ENCODE assay signal across 8 mouse cellular contexts in genomic region chr3:53656878-53657561, GRCm38 (mm10). TPM values are rescaled to one million over a fixed set of nuclear protein-coding genes. Genes with fewer than 3 reads are reported as not detected.
DNase-seq lines count a peak whose midpoint lies in the region; ATAC-seq and TF ChIP-seq lines count a peak whose summit lies in the region.

Gene Frem2, minus strand, starts transcription at chr3:53657355.

- H3K27me3 ChIP-seq in intestine, embryonic 14.5 days (replicated peaks; ENCODE audit: control insufficient read depth, insufficient read depth, low read length): peaks cover 15% of the 10 kb centered on the region
- peaks cover 7% of the 10 kb centered on the region; the same call in 1 of the 2 replicates for H3K27me3 ChIP-seq in midbrain, embryonic 11.5 days (ENCODE audit: control insufficient read depth, insufficient read depth, low read length)
- H3K27me3 ChIP-seq in stomach, embryonic 16.5 days (ENCODE audit: control insufficient read depth, insufficient read depth, low read length): no peaks in the 10 kb centered on the region

- peak within 1 kb of the TSS; percentile 43 for H3K4me3 ChIP-seq in cortical plate, adult 2 months (ENCODE audit: insufficient read depth, low read length)
- H3K4me3 ChIP-seq in intestine, embryonic 14.5 days (ENCODE audit: low read depth, low read length): peak within 1 kb of the TSS; percentile 59
- peak within 1 kb of the TSS; percentile 62 for H3K4me3 ChIP-seq in midbrain, embryonic 11.5 days (ENCODE audit: low read depth, low read length)
- peak within 1 kb of the TSS; percentile 59 for H3K4me3 ChIP-seq in stomach, embryonic 16.5 days (replicated peaks; ENCODE audit: low read length)

- H3K4me2 ChIP-seq in intestine, embryonic 14.5 days (ENCODE audit: low read length): peak within 1 kb of the TSS; percentile 99
- peak within 1 kb of the TSS; percentile 99 for H3K4me2 ChIP-seq in midbrain, embryonic 11.5 days
- peak within 1 kb of the TSS; percentile 72 for H3K4me2 ChIP-seq in stomach, embryonic 16.5 days (ENCODE audit: low read depth, low read length)

- H3K27ac ChIP-seq in cortical plate, adult 2 months (ENCODE audit: insufficient read depth, low read length): no peak within 1 kb of the TSS
- H3K27ac ChIP-seq in intestine, embryonic 14.5 days (ENCODE audit: low read depth): peak within 1 kb of the TSS; percentile 34
- 0 out of 2 replicates have a peak within 1 kb of the TSS, but pooled peaks have one; percentile 32 for H3K27ac ChIP-seq in midbrain, embryonic 11.5 days (ENCODE audit: low read depth, low read length)
- peak within 1 kb of the TSS; percentile 60 for H3K27ac ChIP-seq in stomach, embryonic 16.5 days (ENCODE audit: low read length)

- no peaks in the 10 kb centered on the region for H3K4me1 ChIP-seq in cortical plate, adult 2 months (ENCODE audit: control insufficient read depth, insufficient read depth, low read length)
- peaks cover 6% of the 10 kb centered on the region; the same call in 1 of the 2 replicates for H3K4me1 ChIP-seq in intestine, embryonic 14.5 days (replicated peaks; ENCODE audit: control insufficient read depth, insufficient read depth, low read length)
- peaks cover 12% of the 10 kb centered on the region for H3K4me1 ChIP-seq in midbrain, embryonic 11.5 days (ENCODE audit: control insufficient read depth, insufficient read depth, low read length)
- H3K4me1 ChIP-seq in stomach, embryonic 16.5 days (ENCODE audit: control insufficient read depth, insufficient read depth, low read length): no peaks in the 10 kb centered on the region; the same call in 1 of the 2 replicates

- no peak for TF ChIP-seq CTCF in cortical plate, adult 2 months (IDR thresholded peaks at IDR 0.05; ENCODE audit: extremely low read depth, insufficient read depth, low read length)

- WGBS in intestine, embryonic 14.5 days: under 1% methylated on average over 34 of the region's 34 CpGs
- 0% methylated on average over 34 of the region's 34 CpGs for whole genome bisulfite sequencing in midbrain, embryonic 11.5 days
- under 1% methylated on average over 34 of the region's 34 CpGs for WGBS in stomach, embryonic 16.5 days

- intact Hi-C loops in gastrocnemius, postnatal 36 days (cut with DNase I): loop anchor here (2.0 to 5.0 kb wide), 2 partner anchors 66 to 130 kb away; no protein-coding TSS in a partner anchor
- intact Hi-C loops in left cerebral cortex, postnatal 4 days (cut with DNase I): loop anchor here (5.0 kb wide), 2 partner anchors 70 to 130 kb away; no protein-coding TSS in a partner anchor

- peak within 1 kb of the TSS; percentile 44 for H3K9ac ChIP-seq in intestine, embryonic 14.5 days (ENCODE audit: low read length)
- H3K9ac ChIP-seq in midbrain, embryonic 11.5 days (ENCODE audit: low read length): peak within 1 kb of the TSS; percentile 59
- peak within 1 kb of the TSS; percentile 65 for H3K9ac ChIP-seq in stomach, embryonic 16.5 days (ENCODE audit: low read length)

- H3K9me3 ChIP-seq in intestine, embryonic 14.5 days (ENCODE audit: control insufficient read depth, low read length): peaks cover 26% of the 10 kb centered on the region
- peaks cover 13% of the 10 kb centered on the region for H3K9me3 ChIP-seq in midbrain, embryonic 11.5 days (ENCODE audit: control insufficient read depth, low read length)
- peaks cover 34% of the 10 kb centered on the region for H3K9me3 ChIP-seq in stomach, embryonic 16.5 days (replicated peaks; ENCODE audit: control insufficient read depth, low read length)

- peak; percentile 81 for DNase-seq in WW6 (ENCODE audit: low read depth, low spot score)
- DNase-seq in gastrocnemius, postnatal 36 days: peak; percentile 22 to 35
- DNase-seq in intestine, embryonic 14.5 days (ENCODE audit: low spot score): peak; percentile 87
- DNase-seq in left cerebral cortex, postnatal 4 days: peak; percentile 81
- DNase-seq in midbrain, embryonic 11.5 days (ENCODE audit: low spot score, missing footprints): peak; percentile 98
- DNase-seq in thymus, postnatal 36 days: no peak

- ATAC-seq in intestine, embryonic 14.5 days (replicated peaks; ENCODE audit: low FRiP score, low TSS enrichment, low read depth): peak; percentile 94
- peak; percentile 95 for ATAC-seq in midbrain, embryonic 11.5 days (ENCODE audit: low FRiP score)
- peak; percentile 95 for ATAC-seq in stomach, embryonic 16.5 days (ENCODE audit: insufficient read depth, low FRiP score)

- TF ChIP-seq POLR2A in cortical plate, adult 2 months (IDR thresholded peaks at IDR 0.05; ENCODE audit: extremely low read depth, insufficient read depth, low read length): no peak

- peaks cover 19% of the 10 kb centered on the region; the same call in 1 of the 2 replicates for H3K36me3 ChIP-seq in intestine, embryonic 14.5 days (ENCODE audit: control insufficient read depth, insufficient read depth, low read length)
- H3K36me3 ChIP-seq in midbrain, embryonic 11.5 days (ENCODE audit: control insufficient read depth, insufficient read depth, low read length): 0 out of 2 replicates have a peak, but pooled peaks cover 8% of the 10 kb centered on the region
- H3K36me3 ChIP-seq in stomach, embryonic 16.5 days (ENCODE audit: control insufficient read depth, insufficient read depth, low read length): peaks cover 32% of the 10 kb centered on the region

RNA-seq across cellular contexts. Expression of gene Frem2, which starts in this region (rescaled TPM):
- 0.81 and 1.3 TPM in 2 replicates for polyA plus RNA-seq in cortical plate, adult 2 months (2012; rRNA removed)
- 1 to 10 TPM; 1.5 to 2.8 TPM for total RNA-seq in gastrocnemius, postnatal 36 days (2021)
- 14.2 and 14.4 TPM in 2 replicates for polyA plus RNA-seq in intestine, embryonic 14.5 days (2014; fragmentation: Nextera tagmentation; extraction: Ambion mirVana)
- 10 to 100 TPM in 1 of 2 experiments, 1 to 10 TPM in 1; 8.3 to 14.7 TPM for total RNA-seq in left cerebral cortex, postnatal 4 days (2021)
- polyA plus RNA-seq in midbrain, embryonic 11.5 days (2014; fragmentation: Nextera tagmentation; extraction: Ambion mirVana): 1.6 and 1.7 TPM in 2 replicates
- polyA plus RNA-seq in stomach, embryonic 16.5 days (2015; fragmentation: Nextera tagmentation; extraction: Ambion mirVana): 16.4 TPM in 2 replicates

Comparison
In these comparisons a context has a peak if more than half of its experiments do, and no peak if none do; other contexts are left out.
1. DNase-seq: peak in WW6 (single experiment), gastrocnemius, postnatal 36 days (2 of 2), intestine, embryonic 14.5 days (single experiment), left cerebral cortex, postnatal 4 days (single experiment) and midbrain, embryonic 11.5 days (single experiment); none in thymus, postnatal 36 days (0 of 2).
2. Peak in every context shown above with its lines, with median percentiles within 50 percentile points of each other: H3K4me3 ChIP-seq, ATAC-seq, H3K4me2 ChIP-seq and H3K9ac ChIP-seq.